Mouse (Mus musculus): ENCODE measurements around the gene Zfp658. TPM values are rescaled to one million over a fixed set of nuclear protein-coding genes. Genes with fewer than 3 reads are reported as not detected.

The Zfp658 gene
- total RNA-seq, 2 experiments from 2014 or later, result 0.26 to 0.52 TPM

DNA sequence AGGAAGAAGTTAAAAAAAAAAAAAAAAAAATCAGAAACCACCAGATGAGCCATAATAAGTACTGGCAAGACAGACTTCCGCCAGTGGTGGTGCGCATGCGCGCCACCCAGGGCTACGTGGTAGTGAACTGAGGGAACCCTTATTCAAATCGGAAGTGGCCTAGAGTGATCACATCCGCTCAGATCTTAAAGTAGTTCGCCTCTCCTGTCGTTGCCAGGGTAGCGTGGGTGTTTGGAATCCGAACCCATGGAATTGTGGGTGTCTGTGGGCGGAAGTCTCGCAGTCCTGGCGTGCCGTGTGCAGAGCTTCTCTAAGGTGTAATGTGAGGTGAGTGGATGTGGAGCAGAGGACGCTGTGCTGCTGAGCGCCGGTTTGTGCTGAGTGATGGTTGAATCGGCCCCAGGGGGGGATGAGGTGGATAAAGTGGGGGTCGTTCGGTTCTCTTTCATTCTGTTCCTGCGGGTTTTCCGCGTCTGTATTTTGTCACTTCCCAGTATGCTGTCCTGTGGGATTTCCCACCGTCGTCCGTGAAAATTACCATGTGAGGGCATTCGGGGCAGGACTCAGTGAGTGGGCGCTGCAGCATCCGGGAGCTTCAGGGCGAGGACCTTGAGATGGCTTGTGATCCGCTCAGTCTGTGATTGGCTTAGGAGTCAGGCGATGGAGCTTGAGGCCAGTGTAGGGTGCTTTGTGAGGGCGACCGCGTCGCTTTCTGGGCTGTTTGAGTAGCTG lies 17.6 kb downstream of the Zfp658 start, which contains the start of gene Zfp719:
Gene Zfp719, plus strand, starts transcription at position 171 of the 732 bp plus-strand sequence.
- intact Hi-C loops (cut with DNase I), result loop anchor here (5.0 kb wide), 1 partner anchor 93 kb away; the partner anchor contains the start of gene Ctu1
- DNase-seq, result peak; percentile 82 to 86

- intact Hi-C loops (cut with DNase I), result loop anchor here (5.0 kb wide), 1 partner anchor 92 kb away; the partner anchor contains the start of gene Ctu1
- no peak for DNase-seq
Measured at GRCm38 (mm10) chr7:43580526-43580925, 18.5 kb downstream of the Zfp658 start.

GRCm38 (mm10) chr7:43584790-43585189 lies 22.7 kb downstream of the Zfp658 start:
- intact Hi-C loops (cut with DNase I), result loop anchor here (5.0 kb wide), 1 partner anchor 88 kb away; the partner anchor contains the start of gene Ctu1

DNA sequence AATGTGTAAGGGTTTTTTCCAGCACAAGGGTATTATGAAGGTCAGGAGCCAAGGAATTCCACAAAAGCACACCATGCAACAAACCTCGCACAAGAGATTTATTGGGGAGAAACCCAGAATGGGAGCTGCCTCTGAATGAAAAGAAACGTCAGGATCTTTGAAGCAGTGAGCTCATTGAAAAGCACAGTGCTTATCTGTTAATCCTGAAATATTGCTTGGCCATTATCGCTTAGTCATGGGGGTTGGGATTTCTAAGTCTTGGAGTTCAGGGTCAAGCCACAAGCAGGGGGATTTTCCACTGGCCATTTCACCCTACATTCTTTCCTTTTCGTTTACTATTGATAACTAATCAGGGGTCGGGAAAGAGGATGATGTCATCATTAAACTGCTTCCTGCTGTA lies 39.8 kb downstream of the Zfp658 start:
- intact Hi-C loops (cut with DNase I), result no loop called here
- no peak for DNase-seq

More at GRCm38 (mm10) chr7:43584790-43585189, 22.7 kb downstream of the Zfp658 start:
- DNase-seq, result no peak

DNA sequence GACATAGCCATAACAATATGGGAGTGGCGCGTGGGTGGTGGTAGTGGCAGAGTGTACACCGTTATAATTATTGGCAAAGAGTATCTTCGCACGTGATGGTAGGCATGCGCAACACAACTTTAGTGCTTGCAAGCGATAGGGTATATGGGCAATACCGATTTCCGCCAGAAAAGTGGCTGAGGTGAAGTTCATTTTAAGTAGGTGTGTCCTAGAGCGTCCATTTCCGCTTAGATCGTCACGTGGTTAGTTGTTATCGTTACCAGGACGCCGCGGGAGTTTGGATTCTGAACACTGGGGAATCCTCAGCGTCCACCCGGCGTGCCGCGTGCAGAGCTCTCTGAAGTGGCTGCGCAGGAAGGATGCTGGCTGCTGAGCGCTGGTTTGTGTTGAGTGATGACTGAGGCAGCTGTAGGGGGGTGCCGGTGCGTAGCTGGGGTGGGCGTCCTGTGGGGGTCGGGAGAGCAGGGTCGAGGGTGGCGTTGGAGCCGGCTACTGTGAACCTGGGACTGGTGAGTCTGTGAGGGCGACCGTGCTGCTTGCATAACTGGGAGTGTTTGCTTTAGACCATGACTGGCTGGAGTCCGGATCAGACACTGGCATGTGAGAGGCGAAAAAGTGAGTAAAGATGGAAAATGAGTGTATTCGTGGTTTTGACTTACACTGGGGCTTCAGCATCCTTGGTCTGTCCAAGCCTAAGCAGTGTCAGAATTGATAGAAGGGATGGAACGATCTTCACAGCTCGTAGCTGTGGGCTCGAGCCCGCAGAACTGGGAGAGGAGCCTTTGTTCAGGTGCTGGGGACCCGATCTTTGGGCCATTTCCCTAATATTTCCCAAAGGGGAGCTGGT lies 45.1 kb downstream of the Zfp658 start, which contains the start of gene Zfp819:
Gene Zfp819, plus strand, starts transcription at position 274 of the 847 bp plus-strand sequence.
- DNase-seq, result peak; percentile 21 to 23
- intact Hi-C loops (cut with DNase I), result loop anchor here (1.0 kb wide), 1 partner anchor 49 kb away; no protein-coding TSS in a partner anchor

- intact Hi-C loops (cut with DNase I), result loop anchor here (1.0 kb wide), 1 partner anchor 48 kb away; no protein-coding TSS in a partner anchor
Measured at GRCm38 (mm10) chr7:43607743-43608287, 45.8 kb downstream of the Zfp658 start.

GRCm38 (mm10) chr7:43608316-43608824 lies 46.3 kb downstream of the Zfp658 start:
- no peak for DNase-seq
- intact Hi-C loops (cut with DNase I), result no loop called here

More at GRCm38 (mm10) chr7:43607743-43608287, 45.8 kb downstream of the Zfp658 start:
- no peak for DNase-seq

DNA sequence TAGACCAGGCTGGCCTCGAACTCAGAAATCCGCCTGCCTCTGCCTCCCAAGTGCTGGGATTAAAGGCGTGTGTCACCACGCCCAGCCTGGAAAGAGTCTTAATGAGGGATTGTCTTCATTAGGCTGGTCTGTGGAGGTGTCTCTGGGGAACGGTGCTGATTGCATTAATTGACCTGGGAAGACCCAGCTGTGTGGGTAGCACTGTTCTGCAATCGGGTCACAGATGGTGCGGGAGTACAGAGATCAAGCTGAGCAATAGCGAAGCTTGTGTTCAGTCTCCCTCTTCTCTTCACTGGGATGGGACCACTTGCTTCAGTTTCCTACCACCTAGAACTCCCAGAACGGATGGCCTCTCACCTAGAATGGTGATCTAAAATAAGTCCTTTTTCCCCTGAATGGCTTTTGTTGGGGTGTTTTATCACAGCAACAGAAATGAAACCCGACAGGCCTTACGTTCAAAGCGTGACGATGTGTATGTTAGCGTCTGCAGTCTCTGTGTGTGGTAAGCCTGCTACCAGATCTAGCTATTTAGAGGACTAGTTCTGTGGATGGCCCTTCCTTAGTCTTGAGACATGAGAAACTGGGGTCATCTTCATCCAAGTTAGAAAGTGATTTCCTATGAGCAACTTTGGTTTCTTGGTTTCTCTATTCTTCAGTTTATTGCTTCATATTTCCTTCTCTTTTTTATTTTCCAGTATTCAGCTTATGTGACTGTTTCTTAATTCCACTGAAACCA lies 51.9 kb downstream of the Zfp658 start:
- no peak for DNase-seq
- intact Hi-C loops (cut with DNase I), result no loop called here

DNA sequence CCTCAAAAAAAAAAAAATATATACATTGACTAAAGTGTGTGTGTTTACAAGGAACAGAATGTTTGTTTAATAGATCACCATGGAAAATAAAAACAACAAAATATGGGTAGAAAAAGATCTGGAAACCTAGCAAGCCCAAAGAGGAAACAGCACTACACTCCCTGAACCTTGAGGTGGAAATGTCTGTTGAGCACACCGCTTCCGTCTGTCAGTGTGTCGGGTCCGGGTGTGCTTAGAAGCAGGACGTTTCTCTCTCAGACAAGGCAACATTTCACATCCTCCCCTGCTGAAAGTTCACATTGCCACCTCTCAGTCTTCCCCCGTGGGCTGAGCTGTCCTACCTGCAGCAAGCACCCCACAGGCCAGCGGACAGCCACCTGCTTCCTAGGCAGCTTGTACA lies 60.9 kb downstream of the Zfp658 start:
- intact Hi-C loops (cut with DNase I), result no loop called here
- no peak for DNase-seq

GRCm38 (mm10) chr7:43623819-43624218 lies 61.8 kb downstream of the Zfp658 start:
- intact Hi-C loops (cut with DNase I), result no loop called here
- DNase-seq, result no peak

Other genes starting within 250 kb of the Zfp658 start
- gene Zfp715, start 249.0 kb upstream of the Zfp658 start, total RNA-seq (2021), result 1 to 10 TPM; 6.8 to 8.4 TPM
- not detected for gene Siglecf, start 210.9 kb upstream of the Zfp658 start, total RNA-seq (2021)
- under 1 TPM in 1 of 2 experiments, not detected in 1; 0.08 TPM for gene Siglecg, start 154.1 kb upstream of the Zfp658 start, total RNA-seq (2021)
- not detected for gene Lim2, start 134.6 kb upstream of the Zfp658 start, total RNA-seq (2021)
- gene Nkg7, start 125.2 kb upstream of the Zfp658 start, total RNA-seq (2021), result not detected
- not detected for gene Cldnd2, start 121.5 kb upstream of the Zfp658 start, total RNA-seq (2021)
- gene Etfb, start 118.2 kb upstream of the Zfp658 start, total RNA-seq (2021), result 100 to 1,000 TPM; 264 to 310 TPM
- gene Gm45233, start 118.1 kb upstream of the Zfp658 start, total RNA-seq (2021), result under 1 TPM in 1 of 2 experiments, not detected in 1; 0.79 TPM
- 1 to 10 TPM; 1.7 TPM for gene Vsig10l, start 99.1 kb upstream of the Zfp658 start, total RNA-seq (2021)
- gene Iglon5, start 72.2 kb upstream of the Zfp658 start, total RNA-seq (2021), result under 1 TPM; 0.23 to 0.27 TPM
- gene 4931406B18Rik, start 56.3 kb upstream of the Zfp658 start, total RNA-seq (2021), result not detected
- gene Cd33, start 17.8 kb upstream of the Zfp658 start, total RNA-seq (2021), result under 1 TPM; 0.62 to 0.82 TPM
- 1 to 10 TPM; 3.0 to 4.4 TPM for gene Zfp719, start 17.4 kb downstream of the Zfp658 start, total RNA-seq (2021)
- gene Zfp819, start 44.9 kb downstream of the Zfp658 start, total RNA-seq (2021), result not detected
- not detected for gene Ceacam18, start 72.5 kb downstream of the Zfp658 start, total RNA-seq (2021)
- under 1 TPM; 0.13 to 0.89 TPM for gene Siglece, start 97.9 kb downstream of the Zfp658 start, total RNA-seq (2021)
- gene Ctu1, start 109.8 kb downstream of the Zfp658 start, total RNA-seq (2021), result 1 to 10 TPM; 2.3 TPM
- gene Klk14, start 128.2 kb downstream of the Zfp658 start, total RNA-seq (2021), result not detected
- not detected for gene Klk13, start 150.3 kb downstream of the Zfp658 start, total RNA-seq (2021)
- gene Klk12, start 206.6 kb downstream of the Zfp658 start, total RNA-seq (2021), result not detected
- under 1 TPM in 1 of 2 experiments, not detected in 1; 0.20 TPM for gene Klk11, start 212.3 kb downstream of the Zfp658 start, total RNA-seq (2021)
- not detected for gene Klk10, start 218.8 kb downstream of the Zfp658 start, total RNA-seq (2021)
- gene Klk9, start 229.6 kb downstream of the Zfp658 start, total RNA-seq (2021), result not detected
- gene Klk8, start 235.3 kb downstream of the Zfp658 start, total RNA-seq (2021), result 1 to 10 TPM; 1.5 to 1.9 TPM
- gene Klk7, start 249.0 kb downstream of the Zfp658 start, total RNA-seq (2021), result not detected

Measured in gastrocnemius, postnatal 36 days (tissue).